Mouse (Mus musculus) thymus, postnatal 25 days (tissue): Measurements from ENCODE around the gene Phc1.
"Not testable (repeated sequence)": the region's sequence is repeated elsewhere in the genome, so short reads cannot be mapped to it uniquely, and the experiment has no call there.

Source experiments
- DNase-seq: peaks from one replicate; pipeline ENCODE4 v3.0.0; 2022

Phc1 gene

DNA sequence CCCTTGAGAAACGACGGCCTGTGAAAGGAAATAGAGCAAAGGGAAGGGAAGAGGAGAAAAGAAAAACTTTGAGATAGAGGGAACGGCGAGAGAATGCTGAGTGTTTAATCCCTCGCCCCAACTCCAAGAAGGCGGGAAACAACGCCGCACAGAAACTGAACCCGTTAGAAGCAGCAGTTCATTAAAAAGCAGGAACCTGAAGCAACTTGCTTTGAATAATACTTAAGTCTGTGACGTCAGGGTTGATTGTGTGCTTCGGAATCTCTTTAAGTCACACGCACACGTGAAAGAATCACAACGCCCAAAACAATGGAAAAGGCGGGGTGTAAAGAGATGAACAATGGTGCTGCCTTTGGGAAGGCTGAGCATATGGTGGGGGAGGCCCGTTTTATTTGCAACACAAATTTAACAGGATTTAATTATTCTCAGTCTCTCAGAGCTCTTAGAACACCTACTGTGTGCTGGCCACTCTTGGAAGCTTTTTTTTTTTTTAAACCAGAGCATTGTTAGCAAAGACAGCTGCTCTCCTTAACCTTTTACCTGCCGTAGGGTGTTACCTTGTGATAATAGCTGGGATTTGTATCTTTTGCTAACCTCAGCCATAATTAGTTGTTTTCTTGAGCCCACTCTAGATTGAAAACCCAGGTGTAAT is at the start of gene Phc1:
Gene Phc1 (minus strand): TSS at position 213 of the 652 bp plus-strand sequence.
- no peak for DNase-seq

DNA sequence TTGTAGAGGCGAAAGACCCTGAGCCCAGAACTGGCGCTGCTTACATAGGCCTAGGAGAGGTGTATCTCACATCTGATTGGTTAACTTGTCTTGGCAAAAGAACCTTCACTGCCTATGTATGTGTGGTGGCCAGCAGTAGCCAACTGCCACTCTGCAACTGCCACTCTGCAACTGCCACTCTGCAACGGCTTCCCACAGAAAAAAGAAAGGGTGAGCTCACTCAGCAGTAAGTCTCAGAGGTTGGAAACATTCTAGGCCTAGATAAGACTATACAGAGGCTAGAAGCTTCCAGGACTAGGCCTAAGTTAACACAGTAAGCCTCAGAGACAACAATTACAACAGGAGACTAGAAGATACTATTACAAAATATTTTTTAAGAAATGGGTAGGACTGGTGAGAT is 49.6 kb upstream of the Phc1 start:
- not testable (repeated sequence) for DNase-seq

DNA sequence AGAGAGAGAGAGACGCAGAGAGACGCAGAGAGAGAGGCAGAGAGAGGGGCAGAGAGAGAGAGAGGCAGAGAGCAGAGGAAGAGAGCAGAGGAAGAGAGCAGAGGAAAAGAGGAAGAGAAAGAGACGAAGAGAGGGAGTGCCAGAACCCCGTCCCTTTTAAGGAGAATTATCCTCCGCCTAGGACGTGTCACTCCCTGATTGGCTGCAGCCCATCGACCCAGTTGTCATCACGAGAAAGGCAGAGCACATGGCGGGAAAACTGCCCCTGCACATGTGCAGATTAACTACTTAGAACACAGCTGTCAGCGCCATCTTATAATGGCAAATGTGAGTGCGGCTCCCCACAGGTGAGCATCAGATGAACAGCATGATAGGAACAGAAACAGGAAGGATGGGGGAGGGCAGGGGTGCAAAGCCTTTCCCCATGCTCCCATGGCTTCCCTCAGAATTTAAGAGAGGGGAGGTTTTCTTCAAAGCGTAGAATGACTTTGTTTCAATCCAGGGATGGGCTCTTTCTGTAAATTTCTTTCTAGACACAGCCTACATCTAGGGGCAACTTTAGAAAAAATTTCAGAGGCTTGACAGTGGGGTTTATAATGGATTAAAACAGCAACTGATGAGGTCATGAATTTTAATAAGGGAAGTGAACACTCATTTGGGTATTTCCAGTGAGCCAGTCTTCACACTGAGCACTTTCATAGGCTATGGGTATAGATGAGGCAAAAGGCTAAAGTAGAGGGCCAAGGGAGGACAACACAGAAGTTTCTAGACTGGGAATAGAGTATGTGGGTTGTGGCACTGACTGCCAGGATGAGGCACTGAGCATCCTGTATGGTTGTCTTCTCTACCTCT is 47.0 kb upstream of the Phc1 start:
- DNase-seq: not testable (repeated sequence)

DNA sequence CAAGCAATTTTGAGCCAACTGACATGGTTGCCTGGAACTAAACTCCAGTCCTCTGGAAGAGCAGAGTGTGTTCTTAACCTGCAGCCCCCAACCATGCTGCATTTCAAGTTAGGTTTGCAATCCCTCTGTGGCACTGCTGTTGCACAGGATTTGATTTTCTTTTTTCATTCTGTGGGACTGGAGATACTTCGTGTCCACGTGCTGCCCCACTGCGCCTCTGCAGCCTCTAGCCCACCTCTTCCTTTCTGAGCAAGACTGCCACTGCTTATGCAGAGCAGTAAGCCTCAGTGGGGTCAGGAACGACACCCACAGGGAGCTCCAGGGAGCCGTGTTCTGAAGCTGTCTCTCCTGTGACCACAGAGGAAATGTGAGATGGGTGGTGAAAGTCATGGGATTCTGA is 45.4 kb upstream of the Phc1 start:
- no peak for DNase-seq

DNA sequence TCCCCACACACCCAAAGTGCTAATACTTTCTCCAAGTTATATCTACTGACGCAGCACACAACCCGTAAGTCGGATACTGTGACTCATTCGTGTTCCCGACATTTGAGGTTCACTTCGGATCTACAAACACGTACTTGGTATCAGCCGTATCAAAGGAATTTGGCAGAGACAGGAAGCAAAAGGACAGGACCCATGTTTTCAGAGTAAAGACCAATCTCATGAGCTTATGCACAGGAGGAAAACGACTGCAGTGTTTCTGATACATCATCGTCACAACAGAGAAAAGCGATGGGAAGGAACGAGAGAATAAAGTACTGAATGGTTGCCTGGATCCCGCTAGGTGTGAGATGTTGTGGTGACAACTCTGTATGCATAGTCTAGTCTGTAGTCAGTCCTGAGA is 44.5 kb upstream of the Phc1 start:
- no peak for DNase-seq

DNA sequence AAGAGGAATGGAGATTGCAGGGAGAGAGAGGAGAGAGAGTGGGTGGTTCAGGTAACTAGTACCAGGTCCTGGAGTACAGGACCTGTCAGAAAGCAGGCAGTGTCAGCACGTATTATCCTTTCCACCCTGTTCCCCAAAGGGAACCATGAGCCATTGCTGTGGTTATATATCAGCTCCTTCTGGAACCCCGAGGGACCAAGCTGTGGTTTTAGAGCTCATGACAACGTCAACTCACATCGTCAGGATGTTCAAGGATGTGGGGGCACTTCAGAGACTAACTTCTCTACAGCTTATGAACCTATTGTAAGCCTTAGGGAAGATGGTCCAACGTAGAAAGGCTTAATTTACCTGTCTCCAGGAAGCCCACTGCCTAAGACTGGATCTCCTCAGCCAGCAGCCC is 42.9 kb upstream of the Phc1 start:
- no peak for DNase-seq

DNA sequence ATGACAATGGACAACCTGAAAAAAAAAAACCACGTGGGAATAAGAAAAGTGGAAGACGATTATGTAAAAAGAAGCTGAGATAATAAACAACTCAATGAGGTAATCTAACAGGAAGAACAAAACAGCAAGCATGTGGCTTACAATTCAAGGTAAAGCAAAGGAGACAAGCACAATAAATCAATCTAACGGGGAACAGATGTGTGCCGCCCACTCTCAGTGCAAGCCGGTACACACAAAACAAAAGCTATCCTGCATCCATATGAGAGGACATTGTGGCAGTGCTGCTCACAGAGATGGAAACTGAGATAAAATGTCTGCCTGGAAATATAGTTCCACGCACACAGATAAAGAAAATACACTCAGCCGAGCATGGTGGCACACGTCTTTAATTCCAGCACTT is 41.7 kb upstream of the Phc1 start:
- no peak for DNase-seq

DNA sequence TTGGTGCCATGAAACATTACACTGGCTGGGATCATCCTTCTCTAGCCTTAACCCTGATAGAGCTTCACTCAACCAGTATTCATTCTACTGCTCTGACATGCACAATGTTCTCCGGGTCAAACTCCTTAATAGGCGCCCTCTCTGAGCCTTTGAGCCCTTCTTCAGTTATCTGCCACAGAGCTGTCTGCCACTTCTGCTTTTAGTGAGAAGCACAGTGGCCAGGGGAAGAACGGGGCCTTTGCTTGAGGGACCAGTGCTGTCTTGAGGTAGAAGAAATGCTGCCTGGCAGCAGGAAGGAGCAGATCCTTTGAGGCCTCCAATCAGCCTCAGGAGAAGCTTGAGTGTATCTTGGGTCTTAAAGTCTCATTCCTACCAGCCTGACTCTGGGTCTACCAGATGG is 27.9 kb upstream of the Phc1 start:
- DNase-seq: no peak

DNA sequence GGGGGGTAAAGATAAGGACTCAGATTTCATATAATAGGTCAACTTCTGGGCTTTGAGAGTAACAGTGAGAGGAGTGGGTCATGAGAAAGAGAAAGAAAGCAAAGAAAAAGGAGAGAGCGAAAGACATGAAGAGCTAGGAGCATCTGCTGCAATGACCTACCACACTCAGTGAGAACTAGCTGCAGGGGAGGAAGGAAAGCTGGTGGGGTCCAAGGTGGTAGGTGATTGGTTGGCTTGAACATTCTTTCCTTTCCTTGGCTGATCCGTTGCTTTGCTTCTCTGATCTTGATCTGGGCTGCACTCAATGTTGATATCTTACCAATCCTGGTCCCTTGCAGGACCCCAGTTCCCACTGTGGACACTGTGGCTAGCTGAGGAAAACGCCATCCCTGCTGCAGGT is 26.6 kb upstream of the Phc1 start:
- no peak for DNase-seq

DNA sequence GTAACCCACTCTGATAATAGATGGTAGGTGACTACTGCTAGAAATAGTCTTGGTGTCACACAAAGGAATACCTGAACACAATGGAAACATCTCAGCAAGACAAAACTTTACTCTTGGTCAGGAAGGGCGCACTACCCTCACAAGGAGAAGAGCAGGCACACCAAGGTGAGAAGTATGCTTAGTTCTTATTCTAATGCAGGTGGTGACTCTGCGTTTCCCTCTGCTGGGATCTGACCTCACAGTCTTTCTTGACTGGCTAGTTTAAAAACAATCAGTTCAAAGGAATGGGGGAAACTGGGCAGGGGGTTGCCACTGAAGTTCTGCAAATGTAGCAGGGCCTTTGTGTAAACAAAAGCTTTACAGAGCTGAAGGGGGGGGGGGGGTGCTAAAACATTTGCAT is 25.9 kb upstream of the Phc1 start:
- no peak for DNase-seq

DNA sequence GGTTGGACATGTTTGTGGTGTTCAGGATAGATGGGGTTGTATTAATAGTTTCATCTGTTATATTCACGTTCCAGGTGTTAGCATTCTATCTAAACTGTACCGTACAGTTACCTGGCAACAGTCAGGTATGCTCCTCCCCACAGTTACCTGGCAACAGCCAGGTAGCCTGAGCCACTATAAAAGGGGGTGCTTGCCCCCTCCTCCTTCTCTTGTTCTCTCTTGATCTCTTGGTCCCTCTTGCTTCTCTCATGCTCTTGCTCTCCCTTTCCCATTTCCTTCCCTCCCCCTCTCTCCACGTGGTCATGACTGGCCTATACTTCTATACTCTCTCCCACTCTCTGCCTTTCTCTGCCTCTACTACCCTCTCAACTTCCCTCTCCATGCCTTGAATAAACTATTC is 25.3 kb upstream of the Phc1 start:
- no peak for DNase-seq

DNA sequence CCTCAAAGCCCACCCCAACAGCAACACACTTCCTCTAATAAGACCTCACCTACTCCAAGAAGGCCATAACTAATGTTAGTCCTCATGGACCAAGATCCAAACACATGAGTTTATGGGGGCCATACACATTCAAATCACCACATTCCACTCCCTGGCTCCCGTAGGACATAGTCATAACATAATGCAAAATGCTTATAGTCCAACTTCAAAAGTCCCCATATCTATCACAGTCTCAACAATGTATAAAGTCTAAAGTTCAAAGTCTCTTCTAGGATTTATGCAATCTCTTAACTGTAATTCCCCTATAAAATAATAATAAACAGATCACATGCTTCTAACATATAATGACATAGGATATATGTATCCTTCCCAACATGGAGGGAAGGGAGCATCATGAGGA is 16.7 kb upstream of the Phc1 start:
- no peak for DNase-seq

DNA sequence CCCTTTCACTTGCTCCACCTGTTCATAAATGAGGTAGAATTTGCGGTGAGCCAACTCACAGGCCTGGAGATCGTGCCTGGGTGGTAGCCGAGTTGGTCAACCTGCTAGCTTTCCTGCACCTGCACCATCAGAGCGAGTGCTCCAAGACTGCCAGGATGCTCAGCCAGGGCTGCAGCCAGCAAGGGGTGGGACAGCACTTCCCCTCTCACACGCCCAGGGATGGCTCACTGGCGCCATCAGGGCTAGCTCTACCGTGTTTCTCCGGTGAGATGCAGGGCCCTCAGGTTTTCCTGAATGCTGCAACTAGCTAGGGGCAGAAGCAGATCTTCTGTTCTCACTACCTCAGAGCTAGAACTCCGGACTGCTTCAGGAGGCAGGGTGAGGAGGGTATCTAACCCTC is 15.5 kb upstream of the Phc1 start:
- DNase-seq: no peak

DNA sequence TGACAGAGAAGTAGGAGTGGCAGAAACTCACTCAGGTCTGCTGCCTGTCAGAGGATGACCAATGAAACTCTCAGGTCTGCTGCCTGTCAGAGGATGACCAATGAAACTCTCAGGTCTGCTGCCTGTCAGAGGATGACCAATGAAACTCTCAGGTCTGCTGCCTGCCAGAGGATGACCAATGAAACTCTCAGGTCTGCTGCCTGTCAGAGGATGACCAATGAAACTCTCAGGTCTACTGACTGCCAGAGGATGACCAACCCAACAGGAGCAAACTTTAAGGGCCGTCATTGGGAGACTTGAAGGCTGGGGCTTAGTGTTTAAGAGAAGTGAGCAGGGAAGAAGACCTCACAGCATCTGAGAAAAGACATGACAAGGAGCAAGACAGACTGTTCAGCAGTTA is 7.0 kb upstream of the Phc1 start:
- DNase-seq: not testable (repeated sequence)

DNA sequence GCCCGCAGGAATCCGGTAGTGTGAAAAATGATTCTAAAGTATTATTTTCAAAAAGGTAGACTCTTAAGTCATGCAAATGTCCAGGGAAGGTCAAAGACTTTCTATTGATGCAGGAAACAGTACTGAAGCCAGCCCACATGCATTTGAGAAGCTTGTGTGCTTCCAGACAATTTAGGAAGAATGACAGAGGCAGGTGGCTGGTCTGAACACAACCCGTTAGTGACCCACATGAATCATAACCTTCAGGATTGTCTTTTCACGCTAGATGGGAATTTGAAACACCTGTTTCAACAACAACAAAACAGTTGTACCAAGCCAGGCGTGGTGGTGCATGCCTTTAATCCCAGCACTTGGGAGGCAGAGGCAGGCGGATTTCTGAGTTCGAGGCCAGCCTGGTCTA is 6.0 kb upstream of the Phc1 start:
- DNase-seq: no peak

DNA sequence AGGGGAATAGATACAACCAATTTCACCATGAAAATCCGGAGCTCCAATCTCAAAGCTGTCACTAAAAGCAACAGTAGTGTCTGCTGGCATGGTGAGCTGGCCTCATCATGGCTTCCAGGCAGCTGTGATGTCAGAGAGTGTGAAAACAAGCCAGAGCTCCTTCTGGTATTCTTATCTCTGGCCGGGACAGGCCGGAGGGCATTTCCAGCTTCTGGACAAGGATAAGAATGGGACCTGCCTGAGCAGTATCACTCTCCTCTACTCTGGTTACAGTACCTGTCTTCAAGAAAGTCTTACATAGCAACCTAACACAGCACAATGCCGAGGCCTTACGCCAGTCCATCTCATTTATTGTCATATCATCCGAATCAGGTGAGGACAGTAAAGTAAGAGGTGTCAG is 5.4 kb upstream of the Phc1 start:
- no peak for DNase-seq

DNA sequence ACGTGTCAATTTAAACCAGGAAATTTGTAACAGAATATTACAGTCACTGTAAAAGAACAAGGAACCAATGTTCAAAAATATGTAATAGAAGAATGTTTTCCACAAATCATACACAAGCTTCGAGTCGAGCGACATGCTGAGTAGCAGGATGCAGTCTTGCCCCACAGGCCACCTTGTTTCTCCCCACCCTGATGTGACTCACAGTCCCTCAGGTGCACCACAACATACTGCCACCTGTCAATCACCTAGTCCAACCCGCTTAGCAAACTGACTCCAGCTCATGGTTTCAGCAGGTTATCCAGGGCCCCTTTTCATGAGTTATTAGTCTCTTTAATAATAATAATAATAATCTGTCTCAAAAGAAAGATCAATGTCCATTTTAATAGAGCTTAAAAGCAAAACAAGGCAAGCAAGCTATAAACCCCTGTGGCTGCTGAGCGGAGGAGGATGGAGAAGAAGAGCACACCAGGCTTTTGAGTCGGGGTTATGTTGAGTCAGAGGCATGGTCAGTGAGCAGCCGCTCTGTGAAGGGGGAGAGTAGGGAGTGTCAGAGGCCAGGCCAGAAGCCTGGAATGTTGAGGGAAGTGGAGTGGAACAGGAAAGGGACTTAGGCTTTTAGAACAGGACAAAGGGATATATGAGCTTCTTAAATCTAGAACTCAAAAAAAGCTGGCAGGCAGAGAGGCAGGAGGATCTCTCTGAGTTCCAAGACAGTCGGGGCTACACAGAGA is 4.2 kb upstream of the Phc1 start:
- no peak for DNase-seq

DNA sequence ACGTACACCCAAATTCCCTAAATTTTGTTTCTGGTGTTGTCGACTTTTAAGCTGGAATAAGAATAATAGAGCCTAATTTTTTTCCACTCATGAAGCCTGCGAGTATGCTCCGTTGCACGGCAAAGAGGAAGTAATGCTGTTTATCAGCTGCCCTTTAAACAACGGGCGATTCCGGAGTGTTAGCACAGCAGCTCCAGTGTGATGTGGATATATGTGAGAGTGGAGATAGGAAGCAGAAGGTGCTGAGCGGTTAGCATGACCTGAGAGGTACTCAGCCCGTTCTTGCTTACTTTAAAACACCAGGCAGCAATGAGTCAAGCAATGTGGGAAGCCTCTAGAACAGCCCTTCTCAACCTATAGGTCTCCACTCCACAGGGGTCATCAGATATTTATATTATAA is 3.4 kb upstream of the Phc1 start:
- DNase-seq: no peak

DNA sequence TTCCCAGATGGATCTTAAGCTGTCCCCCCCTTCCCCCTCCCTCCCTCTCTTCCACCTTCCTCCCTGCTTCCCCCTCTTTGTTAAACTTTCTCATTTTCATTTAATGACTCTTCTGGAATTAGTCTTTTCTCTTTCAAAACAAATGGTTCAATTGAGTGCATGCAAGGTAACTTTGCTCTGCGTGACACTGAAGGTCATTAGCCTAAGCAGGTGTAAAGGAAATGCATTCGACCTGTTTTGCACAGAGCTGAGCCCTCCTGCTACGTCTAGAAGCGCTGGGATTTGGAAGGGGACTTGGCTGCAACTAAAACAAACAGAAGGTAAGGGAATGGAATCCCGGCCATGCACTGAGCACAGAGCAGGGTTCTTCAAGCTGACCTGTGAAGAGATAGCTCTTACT is 1.8 kb upstream of the Phc1 start:
- DNase-seq: no peak

DNA sequence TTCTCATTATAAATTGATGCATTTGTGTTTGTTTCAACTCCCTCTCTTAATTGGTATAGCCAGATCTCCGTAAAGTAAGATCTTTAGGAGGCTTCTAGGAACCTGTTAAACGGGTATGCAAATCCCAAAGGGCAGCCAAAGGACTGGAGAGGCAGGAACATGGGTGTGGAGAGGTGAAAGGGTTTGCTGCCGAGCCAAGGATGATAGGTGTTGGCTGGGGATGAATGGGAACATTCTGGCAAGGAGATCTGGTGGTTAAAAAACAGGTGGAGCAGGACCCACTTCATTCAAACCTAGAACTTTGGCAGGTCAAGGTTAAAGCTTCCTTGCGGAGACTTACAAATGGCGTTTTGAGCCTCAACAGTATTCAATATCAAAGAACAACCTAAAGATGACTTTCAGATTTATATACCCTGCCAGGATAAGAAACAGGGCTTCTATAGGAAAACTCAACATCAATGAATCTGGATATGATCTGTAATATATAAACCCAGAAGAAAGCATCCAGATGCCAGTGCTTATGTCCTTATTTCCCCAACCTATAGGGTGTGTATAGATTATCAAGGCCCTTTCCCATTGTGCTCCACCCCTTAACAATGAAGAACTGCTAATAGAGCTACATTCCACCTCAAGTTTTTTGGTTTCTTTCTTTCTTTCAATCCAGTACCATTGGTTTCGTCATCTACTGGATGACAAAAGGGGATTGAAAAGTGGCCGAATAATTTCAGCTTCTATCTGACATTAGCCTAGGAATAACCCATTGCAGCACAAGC is 863 bp upstream of the Phc1 start:
- no peak for DNase-seq

DNA sequence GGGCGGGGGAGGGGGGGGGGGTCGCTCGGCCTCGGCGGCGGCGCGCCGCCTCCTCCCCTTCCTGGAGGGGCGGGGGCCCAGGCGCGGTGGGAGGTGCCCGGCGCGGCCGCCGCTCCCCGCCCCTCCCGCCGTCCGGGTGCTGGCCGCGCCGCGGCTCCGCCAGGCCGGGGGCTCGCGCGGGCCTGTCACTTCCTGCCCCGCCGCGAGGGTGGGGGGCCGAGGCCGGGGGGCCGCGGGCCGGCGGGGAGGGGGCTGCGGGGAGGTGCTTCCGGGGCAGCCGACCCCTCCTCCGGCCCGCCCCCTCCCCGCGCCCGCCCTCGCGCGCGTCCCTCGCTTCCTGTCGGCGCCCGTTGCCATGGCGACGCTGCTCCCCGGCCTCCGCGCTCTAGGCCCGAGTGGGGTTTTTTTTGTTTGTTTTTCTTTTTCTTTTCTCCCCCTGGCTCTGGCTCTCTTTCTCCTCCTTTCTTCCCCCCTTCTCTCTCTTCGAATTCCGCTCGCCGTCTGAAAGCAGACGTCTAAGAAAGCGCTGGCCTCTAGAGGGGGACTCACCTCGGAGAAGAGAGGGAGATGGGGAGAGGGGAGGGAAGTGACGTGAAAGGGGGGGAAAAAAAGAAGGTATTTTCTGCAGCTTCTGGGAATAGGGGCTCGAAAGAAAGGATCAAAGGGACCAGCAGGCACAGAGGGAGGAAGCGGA is 566 bp downstream of the Phc1 start:
- DNase-seq: peak; percentile 89

DNA sequence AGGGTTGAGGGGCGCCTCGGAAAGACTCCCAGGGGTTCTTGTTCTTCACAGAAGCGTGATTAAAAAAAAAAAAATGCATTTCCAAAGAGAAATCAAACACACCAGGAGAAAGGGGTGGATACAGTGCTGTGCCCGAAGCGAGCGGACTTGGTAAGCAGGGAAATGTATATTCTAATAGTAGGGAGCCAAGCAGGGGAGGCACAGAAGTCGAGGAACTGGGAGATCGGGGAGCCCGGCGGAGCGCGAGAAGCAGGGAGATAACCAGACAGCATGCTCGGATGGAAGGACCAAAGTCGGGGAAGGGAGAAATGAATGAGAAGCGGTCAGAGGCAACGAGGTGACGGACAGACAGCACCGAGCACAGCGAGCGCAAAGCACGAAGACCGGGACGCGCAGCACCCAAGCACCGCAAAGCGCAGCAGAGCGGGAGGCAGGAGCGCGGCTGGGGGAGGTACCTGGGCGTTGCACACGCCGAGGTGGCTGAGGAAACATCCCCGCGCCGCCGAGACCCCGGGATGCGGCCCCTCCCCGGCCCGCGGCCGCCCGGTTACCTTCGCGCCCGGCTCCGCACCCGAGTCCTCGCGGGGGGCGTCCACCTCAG is 1.2 kb downstream of the Phc1 start:
- peak; percentile 73 for DNase-seq
